Mouse (Mus musculus) embryo, embryonic 9.5 days (tissue): ENCODE data around the gene Asic5.

Source experiments
- DNase-seq: peaks from one replicate; pipeline ENCODE4 v3.0.0-alpha.2; 2017; ENCODE audit errors: extremely low spot score

Asic5 gene

DNA sequence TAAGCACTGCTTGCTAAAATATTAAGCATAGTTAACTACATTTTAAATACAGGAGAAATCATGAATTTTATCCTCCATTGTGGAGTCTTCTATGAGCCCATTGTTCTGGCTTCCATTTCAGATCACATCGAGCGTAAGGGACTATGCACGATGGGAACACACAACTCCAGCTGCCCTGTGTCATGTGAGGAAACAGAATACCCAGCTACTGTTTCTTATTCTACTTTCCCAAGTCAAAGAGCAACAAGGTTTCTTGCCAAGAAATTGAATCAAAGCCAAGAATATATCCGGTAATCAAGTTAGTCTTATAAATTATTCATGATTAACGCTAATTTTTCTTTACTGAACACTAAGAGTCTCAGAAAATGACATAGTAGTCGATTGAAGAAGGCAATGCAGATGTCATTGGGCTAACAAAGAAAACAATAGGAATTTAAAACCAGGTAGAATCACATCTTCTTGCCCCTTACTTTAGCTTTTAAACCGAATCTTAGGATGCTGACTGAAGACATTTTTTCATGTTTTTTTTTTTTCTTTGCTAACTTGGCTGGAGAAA lies 32.1 kb downstream of the Asic5 start:
- DNase-seq = no peak

DNA sequence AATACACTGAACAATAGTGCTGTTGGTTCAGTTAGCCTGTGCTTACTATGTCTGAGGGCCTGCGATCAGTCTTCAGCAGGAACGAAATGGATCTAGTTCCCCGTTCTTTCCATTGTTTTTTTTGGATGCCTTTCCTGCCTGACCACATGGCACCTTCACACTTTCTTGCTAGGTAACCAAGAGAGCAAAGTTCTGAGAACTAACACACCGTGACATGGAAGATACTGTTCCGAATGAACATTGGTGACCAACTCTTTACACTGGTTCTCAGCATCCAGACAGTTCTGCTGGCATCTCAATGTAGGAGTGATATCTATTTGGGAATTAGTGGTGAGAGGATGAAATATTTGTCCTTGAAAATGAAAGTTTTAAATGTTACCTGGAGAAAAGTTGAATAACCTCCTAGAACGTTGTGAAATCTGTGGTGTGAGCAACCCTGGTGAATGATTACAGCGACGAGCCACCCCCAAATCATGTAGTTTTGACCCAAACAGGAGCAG lies 40.4 kb downstream of the Asic5 start:
- no peak for DNase-seq

DNA sequence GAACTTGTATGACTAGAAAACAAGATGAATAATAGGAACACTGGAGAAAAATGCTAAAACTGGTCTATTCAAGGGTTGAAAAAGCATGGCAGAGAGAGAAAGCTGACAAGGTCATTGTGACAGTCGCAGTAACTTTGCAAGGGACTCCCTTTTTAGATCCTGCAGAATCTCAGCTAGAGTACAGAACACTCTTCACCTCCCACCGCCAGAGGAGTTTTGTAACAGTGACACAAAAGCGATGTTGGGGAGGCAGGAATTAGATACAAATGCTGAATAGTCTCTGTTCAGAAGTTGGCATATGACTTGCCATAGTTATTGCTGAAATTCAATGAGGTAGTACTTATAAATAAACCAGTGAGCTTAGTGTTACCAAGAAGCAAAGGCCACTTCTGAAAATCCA lies 41.0 kb downstream of the Asic5 start:
- DNase-seq = no peak

DNA sequence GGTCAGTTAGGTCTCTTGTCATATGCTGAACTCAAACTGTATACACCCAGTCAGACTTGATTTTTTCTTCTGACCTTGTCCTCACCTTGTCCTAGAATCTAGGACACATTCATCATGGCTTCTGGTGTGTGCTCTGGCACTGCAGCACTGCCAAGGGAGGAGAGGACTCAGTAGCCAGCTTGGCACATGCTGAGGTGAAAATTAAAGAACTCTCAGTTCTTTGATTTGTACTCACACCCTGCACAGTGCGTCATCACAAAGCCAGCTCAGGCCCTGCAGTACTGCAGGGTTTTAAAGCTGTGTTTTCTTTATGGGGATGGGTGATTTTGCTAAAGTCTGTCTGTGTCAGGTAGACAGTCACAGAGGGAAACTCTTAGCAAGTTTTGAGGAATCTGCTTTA lies 45.2 kb downstream of the Asic5 start:
- DNase-seq = no peak

DNA sequence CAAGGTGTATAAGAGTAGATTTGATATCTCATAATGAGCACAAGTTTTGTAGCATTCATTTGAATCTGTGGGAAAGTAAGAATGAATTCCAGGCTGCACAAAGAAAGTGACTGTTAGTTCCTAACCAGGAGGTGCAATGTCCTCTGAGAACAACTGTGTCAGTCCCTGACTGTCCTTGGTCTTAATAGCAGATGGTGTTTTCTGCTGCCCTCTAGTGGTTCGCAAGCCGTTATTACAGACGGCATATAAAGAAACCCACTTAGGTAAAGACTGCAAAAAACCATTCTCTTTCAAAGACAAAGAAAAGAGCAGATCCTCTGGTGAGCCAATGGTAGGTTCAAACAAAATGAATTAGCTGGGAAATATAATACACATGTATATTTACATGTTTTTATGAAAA lies 47.1 kb downstream of the Asic5 start:
- peak; percentile 48 for DNase-seq

DNA sequence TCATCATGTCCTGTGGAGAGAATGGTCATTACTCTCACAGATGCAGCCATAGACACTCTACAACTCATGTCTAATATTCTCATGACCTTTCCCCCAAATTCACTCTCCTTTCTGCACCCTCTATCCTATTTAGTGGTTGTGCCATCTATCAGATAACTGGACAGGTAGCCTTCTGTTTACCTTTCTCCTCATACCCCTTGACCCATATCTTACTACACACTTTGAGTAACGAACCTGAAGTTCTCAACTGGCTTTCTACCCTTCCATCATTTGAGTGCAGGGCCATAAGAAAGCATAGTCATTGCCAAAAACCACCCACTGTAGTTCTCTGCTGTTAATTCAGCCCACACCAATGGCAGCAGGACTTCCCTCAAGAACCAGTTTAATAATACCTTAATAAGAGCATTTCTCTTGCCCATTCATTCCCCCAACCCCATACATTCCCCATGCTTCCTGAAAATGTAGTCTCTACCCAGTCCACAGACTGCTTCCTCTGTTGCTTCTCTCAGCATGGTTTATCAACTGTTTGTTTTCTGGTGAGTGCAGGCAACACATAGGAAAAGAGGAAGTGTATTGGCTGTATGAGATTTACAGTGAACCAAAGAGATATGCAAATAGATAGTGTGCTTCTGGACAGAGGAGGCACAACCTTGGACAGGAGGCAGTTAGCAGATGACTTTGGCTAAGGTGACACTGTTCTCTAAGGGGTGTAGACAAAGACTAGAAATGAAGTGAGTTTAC lies 48.1 kb downstream of the Asic5 start:
- DNase-seq = no peak

DNA sequence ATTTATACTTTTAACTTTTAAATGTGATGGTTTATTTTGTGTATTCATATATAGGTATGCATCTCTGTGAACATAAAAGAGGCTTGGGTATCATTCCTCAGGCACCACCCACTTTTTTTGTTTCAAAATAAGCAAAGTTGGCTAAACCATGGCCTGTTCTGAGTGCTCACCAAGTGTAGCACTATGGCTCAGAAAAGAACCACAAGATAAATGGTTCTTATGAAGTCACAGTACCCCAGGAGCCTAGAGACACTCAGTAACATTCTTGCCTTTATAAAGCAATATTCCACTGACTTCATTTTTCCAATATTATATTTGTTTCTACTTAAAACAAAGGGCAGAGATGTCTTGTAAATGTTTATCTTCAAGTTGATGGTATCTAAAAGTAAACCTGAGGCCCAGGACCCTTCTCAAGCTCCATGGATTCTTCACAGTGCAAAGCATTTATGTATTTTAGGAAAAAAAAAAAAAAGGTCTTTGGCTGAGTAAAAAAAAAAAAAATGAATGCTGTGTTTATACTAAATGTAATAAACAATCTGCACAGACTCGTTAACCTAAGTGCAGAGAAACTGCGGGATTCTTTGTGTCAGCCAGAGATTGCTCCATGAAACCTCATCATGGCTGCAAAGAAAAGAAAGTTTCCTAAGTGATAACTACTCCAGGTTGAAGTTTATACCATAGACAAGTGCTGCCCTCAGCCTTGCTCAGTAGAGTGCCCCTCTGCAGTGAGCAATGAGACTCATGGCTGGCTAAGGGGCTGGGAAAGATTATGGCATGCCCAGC lies 54.4 kb downstream of the Asic5 start:
- DNase-seq = no peak

DNA sequence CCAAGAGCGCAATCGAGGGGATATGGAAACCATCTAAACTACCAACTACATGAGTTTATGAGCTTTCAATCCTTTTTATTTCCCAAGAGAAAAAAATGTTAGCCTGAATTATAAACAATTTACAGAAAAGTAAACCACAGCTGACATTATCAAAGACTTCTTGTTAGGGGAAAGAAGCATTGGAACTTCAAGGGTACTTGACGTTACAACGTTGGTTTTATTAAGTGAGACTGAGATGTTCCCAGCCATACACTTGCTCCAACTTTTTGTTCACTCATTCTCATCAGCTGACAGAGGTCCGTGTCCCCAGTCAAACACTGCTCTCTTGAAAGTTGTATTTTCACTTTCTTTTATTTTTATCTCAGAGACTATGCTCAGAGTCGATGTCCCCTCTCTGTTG lies 61.6 kb downstream of the Asic5 start:
- DNase-seq = no peak

DNA sequence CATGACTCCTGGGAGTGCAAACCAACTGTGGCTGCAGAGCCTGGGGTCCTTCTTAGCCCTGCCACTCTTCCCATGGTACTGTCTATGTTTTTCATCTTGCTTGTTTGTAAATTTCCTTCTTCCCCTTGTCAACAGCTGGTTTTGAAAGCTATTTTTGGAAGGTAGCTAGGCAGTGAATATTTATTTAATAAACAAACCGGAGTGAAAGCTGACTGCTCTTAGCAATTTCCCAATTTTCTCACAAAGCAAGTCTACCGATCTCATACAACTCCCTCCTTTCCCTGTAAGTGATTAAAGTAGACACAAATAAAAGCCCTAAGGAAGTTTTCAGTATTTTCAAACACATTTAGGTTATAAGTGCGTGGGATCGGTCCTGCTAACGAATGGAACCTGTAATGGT lies 62.8 kb downstream of the Asic5 start:
- DNase-seq = no peak

DNA sequence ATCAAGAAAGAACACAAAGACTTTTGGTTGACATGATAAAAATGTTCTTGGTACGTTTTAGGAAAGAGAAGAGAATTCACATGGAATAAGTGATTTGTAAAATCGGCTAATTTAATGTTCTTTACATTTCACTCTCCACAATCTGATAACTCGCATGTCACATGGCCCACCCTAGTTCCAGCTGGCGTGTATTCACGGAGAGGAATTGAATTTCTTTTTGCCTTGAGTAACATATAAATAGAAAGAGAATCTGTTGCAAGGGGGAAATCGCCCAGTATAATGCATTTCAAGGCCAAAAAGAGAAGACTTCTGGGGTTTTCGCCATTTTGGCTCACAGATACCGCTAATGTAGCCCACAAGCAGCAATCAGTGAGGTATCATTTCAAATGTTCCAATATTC lies 64.0 kb downstream of the Asic5 start:
- DNase-seq = no peak

DNA sequence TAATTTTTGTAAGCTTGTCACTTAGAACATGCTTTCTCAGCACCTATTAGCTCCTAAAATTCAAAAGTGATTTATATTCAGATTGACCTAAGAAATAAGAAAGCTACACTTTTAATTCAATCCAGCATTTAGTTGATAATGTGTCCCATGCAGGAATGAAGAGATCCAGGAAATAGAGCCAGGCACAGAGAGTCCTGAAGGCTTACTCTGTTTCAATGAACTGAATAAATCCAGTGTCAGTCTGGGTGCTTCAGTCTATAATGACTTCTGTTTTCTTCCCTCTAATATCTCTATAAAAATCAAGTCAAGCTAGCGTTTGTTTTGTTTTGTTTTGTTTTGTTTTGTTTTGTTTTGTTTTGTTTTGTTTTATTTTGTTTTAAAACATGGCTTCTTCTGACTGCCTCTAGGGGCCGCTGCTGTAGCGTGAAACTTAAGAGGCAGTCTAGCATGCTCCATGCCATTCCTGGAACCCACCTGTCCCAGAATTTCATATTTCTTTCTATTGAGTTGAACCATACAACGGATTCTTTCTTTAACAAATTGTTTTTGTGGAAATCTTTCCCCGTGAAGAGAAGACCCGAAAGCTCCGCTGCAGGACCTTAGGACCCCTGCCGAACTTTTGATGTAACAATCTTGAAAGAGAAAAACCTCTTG lies 65.1 kb downstream of the Asic5 start:
- no peak for DNase-seq

DNA sequence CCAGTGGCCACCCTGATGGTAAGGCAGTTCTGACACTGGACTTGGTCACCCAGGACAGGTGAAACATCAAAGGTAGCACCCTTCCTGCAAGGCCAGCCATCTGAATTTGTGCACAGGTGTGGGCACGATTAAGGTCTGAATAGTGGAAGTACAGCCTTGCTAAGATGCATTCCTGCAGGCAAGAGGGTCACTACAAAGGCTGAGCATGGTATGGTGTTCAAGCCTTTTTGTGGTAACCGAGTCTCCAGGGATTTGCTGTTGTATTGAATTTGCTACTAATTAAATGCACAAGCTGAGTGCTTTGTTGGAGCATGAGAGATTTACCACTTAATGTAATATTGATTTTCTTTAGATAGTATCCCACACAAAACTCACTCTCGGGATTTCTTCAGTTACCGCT lies 66.0 kb downstream of the Asic5 start:
- DNase-seq = no peak

DNA sequence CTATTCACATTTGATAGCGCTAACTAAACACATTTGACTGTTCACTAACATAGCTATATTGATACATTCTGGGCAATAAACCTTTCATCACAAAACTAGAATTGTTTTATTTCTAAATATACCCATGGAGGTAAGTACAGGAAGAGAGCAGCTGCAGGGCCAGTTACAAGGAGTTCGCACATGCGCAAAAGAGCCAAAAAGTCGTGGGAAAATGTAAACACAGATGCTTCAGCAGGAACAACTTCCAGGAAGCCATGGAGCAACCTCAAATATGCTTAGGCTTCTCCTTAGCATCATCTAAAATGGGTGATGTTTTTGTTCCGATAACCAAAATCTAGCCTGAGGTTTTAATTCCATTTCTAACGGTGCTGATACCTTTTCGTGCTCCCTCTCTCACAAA lies 66.6 kb downstream of the Asic5 start:
- DNase-seq = no peak

DNA sequence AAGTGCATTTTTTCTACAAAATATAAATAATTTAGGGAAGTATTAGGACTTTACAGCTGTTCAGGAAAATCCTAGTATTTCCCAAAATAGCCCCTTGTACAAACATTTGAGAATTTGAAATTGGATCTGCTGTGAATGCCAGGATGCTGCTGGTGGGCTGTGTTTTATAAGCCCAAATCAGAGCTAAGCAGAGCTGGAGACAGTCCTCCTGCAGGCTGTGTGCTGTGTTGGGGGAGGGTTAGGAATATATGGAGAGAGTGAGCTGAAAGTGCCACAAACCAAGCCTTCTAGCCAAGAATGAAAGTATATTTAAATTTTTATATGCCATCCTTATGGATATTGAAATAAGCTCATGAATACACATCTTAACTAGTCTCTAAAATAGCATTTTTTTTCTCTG lies 69.4 kb downstream of the Asic5 start:
- DNase-seq = no peak

DNA sequence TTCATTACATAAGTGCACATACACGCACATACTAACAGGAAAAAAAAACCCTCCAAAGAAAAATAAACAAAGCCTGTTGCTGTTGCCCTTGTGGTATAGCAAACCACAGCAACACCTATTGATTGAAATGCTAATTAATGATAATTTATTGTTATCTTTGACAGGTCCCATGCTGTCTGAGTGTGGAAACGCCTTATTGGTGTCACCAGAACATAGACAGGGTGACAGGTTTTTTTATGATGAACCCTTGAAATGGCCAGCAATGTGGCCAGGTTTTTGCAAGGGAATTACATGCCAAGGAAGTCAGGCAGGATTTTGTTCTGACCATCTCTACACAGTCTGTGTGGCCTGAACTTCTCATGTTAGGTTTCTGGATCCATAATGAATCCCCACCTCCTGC lies 69.9 kb downstream of the Asic5 start:
- no peak for DNase-seq

DNA sequence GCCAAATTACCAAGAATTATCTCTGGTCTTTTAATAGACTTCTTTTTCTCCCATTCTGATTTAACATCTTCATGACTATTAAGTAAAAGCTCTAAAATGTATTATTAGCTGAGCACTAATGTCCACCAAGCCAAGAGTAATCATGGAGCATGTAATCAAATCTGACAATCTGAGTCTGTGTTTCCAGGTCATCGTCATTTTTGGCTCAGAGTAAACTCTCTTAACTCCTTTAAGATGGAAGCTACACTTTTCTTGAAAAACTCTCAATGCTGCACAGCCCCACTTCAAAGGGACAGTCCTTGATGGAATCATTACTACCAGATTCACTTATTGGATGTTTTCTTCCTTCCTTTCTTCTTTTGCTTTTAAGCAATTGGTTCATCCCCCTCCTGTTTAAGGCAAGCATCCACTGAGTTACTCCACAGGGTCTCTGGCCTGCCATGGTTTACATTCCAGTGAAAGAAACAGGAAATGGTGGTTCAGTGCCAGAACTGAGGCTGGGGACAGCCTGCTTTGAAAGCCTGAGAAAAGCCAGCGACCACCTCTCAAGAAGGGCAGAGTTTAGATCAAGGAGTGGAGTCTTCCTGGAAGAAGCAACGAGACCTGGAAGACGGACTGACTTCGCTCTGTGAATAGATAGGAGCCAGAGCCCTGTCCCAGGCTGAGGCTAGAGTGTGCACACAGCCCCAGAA lies 72.3 kb downstream of the Asic5 start:
- DNase-seq = no peak

DNA sequence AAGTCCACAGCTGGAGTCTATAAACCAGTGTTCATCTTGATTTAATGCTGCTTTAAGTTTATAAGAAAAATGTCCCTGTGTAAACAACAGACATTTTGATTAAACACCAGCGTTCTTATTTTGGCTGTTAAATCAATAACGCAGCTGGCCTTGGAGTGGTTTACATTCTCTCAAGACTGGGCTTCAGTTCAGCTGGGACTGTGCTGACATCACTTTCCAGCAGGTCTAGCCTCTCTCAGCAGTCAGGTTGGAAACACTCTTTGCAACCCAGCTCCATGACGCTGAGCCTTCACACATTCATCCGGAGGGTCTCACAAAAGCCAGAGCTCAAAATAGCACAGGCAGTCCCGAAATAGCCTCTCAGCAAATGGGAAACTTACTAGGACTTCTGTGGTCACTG lies 75.1 kb downstream of the Asic5 start:
- no peak for DNase-seq

DNA sequence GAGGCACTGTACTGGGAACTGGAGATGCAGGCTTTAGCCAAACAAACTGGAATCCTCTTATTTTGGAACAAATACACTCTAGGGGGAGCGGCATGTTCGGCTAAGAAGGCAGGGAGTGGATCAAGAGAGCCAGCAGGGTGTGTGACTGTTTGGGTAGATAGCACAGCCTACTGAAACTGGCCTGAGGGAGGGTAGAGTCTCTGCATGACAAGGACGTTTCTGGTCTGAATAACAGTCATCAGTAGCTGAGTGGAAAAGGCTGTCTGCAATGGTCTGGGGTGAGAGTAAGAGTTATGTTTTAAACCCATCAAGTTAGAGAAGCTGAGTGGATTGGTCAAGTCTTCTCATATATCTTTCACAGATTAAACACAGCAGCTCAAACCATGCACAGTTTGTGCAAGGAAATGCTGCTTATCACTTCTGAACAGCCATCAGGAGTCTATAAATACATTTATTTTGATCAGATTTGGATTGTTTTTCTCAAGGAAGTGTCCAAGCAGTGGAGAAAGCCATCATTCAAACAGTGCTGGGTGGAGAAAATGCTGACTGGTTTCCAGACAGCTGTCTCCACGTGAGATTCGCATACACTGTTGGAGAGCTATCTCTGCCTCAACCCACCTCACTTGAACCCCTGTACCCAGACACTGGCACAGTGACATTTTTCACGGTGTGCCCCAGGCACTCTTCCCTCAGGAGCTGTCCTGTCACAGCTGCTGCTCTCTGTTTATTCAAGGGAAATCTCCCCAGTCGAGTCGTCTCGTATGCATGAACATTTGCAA lies 79.5 kb downstream of the Asic5 start:
- DNase-seq = no peak

DNA sequence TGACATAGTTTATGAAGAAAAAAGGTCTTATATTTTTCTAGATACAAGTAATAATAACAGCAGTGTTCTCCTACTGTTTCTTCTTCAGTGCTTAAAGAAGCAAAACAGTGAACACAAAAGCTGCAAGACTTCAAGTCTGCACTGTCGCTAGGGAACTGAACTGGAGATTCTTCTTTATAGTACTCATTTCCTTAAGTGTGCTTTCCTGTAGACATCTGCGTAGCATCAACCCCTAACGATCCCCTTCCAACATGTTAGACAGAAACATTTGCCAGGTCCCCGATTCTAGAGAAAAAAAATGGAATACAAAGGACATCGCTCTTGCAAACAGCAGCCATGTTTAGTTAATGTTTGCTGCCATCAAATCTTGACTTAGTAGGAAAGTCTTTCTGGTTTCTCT lies 85.7 kb downstream of the Asic5 start:
- no peak for DNase-seq
